Mouse (Mus musculus): ENCODE measurements around the gene Slc24a4. TPM values are rescaled to one million over a fixed set of nuclear protein-coding genes. Genes with fewer than 3 reads are reported as not detected.

Slc24a4 gene
- polyA plus RNA-seq, 1 experiment from 2014 or later: 0.17 TPM

DNA sequence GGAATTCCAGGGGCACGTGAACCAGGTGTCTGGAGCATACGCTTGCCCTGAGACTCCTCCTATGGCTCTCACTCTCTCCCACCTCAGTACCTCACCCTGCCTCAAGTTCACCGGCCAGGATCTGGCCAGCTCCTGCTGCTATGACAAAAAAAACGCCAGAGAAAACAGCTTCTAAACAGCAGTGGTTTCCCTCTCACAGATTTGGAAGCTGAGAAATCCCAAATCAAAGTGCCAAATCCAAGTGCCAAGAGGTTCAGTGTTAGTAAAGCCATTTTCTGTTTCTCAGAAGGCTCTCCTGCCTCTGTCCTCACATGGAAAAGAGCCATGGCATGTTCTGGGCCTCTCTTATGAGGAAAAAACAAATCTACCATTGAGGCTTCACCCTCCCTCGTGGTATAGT is 166.1 kb downstream of the Slc24a4 start:
- Histone ChIP-seq H3K27me3 (replicated peaks; ENCODE audit: control insufficient read depth, insufficient read depth, low read length) (no peaks in the 10 kb centered on the region), H3K4me3 (ENCODE audit: low read depth, low read length) (no peak overlapping the region), H3K36me3 (ENCODE audit: control insufficient read depth, insufficient read depth) (peaks cover 5% of the 10 kb centered on the region; the same call in 1 of the 2 replicates), H3K4me1 (replicated peaks; ENCODE audit: control insufficient read depth, insufficient read depth, low read length) (no peaks in the 10 kb centered on the region; the same call in 1 of the 2 replicates), H3K9me3 (ENCODE audit: control insufficient read depth) (no peaks in the 10 kb centered on the region), H3K9ac (ENCODE audit: low read depth, low read length) (no peak overlapping the region), H3K4me2 (replicated peaks; ENCODE audit: low read depth) (no peak overlapping the region), H3K27ac (ENCODE audit: low read depth, low read length) (no peak overlapping the region)
- no peak for ATAC-seq
- 70% methylated on average over 5 of the region's 5 CpGs for WGBS
- TF ChIP-seq CTCF (IDR thresholded peaks at IDR 0.05; ENCODE audit: low read depth): no peak

DNA sequence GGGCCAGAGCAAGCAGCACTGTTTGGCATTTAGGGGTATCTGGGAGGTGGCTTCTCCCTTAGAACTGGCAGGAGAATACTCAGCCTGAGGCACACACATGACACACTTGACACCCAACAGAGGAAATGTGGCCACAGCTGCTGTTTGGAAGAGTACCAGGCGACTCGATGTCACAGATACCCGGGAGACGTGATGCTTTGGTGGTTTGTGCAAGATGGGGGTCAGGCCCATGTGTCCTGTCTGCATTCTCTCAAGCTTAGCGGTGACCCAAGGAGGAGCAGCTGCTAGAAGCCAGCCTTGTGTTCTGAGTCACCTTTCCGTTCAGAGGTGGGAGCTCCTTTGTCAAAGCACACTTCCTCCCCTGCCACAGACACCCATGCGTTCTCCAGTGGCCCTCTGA is 166.7 kb downstream of the Slc24a4 start:
- no peak overlapping the region for H3K9ac ChIP-seq (ENCODE audit: low read depth, low read length)
- H3K9me3 ChIP-seq (ENCODE audit: control insufficient read depth): no peaks in the 10 kb centered on the region
- no peak for ATAC-seq
- WGBS: 70% methylated on average over 7 of the region's 7 CpGs
- no peaks in the 10 kb centered on the region for H3K27me3 ChIP-seq (replicated peaks; ENCODE audit: control insufficient read depth, insufficient read depth, low read length)
- H3K4me2 ChIP-seq (replicated peaks; ENCODE audit: low read depth): no peak overlapping the region
- peaks cover 5% of the 10 kb centered on the region; the same call in 1 of the 2 replicates for H3K36me3 ChIP-seq (ENCODE audit: control insufficient read depth, insufficient read depth)
- no peaks in the 10 kb centered on the region; the same call in 1 of the 2 replicates for H3K4me1 ChIP-seq (replicated peaks; ENCODE audit: control insufficient read depth, insufficient read depth, low read length)
- no peak overlapping the region for H3K27ac ChIP-seq (ENCODE audit: low read depth, low read length)
- TF ChIP-seq CTCF (IDR thresholded peaks at IDR 0.05; ENCODE audit: low read depth): no peak
- no peak overlapping the region for H3K4me3 ChIP-seq (ENCODE audit: low read depth, low read length)

DNA sequence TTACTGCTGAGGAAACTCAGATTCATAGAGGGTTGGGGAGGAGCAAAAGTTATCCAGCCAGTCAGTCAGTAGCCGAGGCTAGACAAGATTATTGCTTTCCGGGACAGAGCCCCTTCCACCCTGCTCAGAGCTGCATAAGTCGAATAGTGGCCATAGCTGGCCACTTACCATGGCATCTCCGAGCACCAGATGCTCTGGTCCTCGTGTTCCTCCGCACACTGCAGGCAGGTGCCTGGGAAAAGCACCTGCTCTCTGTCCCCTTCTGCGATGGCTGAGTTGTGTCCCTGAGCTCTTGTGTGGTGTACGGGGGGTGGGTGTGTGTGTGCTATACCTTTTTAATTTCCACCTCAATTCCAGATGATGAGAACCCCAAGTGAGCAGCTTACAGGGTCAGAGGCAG is 167.1 kb downstream of the Slc24a4 start:
- no peak for TF ChIP-seq CTCF (IDR thresholded peaks at IDR 0.05; ENCODE audit: low read depth)
- H3K27ac ChIP-seq (ENCODE audit: low read depth, low read length): no peak overlapping the region
- peaks cover 5% of the 10 kb centered on the region; the same call in 1 of the 2 replicates for H3K36me3 ChIP-seq (ENCODE audit: control insufficient read depth, insufficient read depth)
- no peaks in the 10 kb centered on the region for H3K27me3 ChIP-seq (replicated peaks; ENCODE audit: control insufficient read depth, insufficient read depth, low read length)
- WGBS: 83% methylated on average over 8 of the region's 8 CpGs
- no peak overlapping the region for H3K4me2 ChIP-seq (replicated peaks; ENCODE audit: low read depth)
- ATAC-seq: no peak
- no peak overlapping the region for H3K9ac ChIP-seq (ENCODE audit: low read depth, low read length)
- no peak overlapping the region for H3K4me3 ChIP-seq (ENCODE audit: low read depth, low read length)
- no peaks in the 10 kb centered on the region for H3K9me3 ChIP-seq (ENCODE audit: control insufficient read depth)
- no peaks in the 10 kb centered on the region; the same call in 1 of the 2 replicates for H3K4me1 ChIP-seq (replicated peaks; ENCODE audit: control insufficient read depth, insufficient read depth, low read length)

GRCm38 (mm10) chr12:102296361-102296760 is 167.8 kb downstream of the Slc24a4 start:
- WGBS: 70% methylated on average over 1 of the region's 1 CpGs

DNA sequence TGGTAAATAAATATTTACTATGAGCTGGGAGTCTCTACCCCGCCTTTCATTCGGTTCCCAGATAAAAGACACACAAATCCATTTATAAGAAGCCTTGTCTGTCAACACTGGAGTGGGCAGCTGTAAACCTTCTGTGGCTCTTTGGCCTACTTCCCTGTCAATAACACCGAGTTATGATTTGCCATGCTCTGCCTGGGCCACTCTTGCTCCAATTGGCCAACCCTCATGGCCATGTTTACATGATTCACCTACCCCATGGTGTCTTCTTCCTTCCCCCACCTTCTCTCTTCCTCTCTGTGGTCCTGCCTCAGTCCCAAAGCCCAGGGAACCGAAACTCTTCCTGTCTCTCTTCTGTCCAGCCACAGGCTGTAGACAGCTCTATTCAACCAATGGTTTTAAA is 168.4 kb downstream of the Slc24a4 start:
- Histone ChIP-seq H3K27me3 (replicated peaks; ENCODE audit: control insufficient read depth, insufficient read depth, low read length) (no peaks in the 10 kb centered on the region), H3K27ac (ENCODE audit: low read depth, low read length) (no peak overlapping the region), H3K4me2 (replicated peaks; ENCODE audit: low read depth) (no peak overlapping the region), H3K9ac (ENCODE audit: low read depth, low read length) (no peak overlapping the region), H3K9me3 (ENCODE audit: control insufficient read depth) (no peaks in the 10 kb centered on the region), H3K4me1 (replicated peaks; ENCODE audit: control insufficient read depth, insufficient read depth, low read length) (no peaks in the 10 kb centered on the region; the same call in 1 of the 2 replicates), H3K36me3 (ENCODE audit: control insufficient read depth, insufficient read depth) (peaks cover 5% of the 10 kb centered on the region; the same call in 1 of the 2 replicates), H3K4me3 (ENCODE audit: low read depth, low read length) (no peak overlapping the region)
- 52% methylated on average over 4 of the region's 4 CpGs for WGBS
- TF ChIP-seq CTCF (IDR thresholded peaks at IDR 0.05; ENCODE audit: low read depth): no peak
- ATAC-seq: no peak

More at GRCm38 (mm10) chr12:102296361-102296760, 167.8 kb downstream of the Slc24a4 start:
- Histone ChIP-seq H3K4me2 (replicated peaks; ENCODE audit: low read depth) (no peak overlapping the region), H3K9me3 (ENCODE audit: control insufficient read depth) (no peaks in the 10 kb centered on the region), H3K36me3 (ENCODE audit: control insufficient read depth, insufficient read depth) (peaks cover 5% of the 10 kb centered on the region; the same call in 1 of the 2 replicates), H3K27me3 (replicated peaks; ENCODE audit: control insufficient read depth, insufficient read depth, low read length) (no peaks in the 10 kb centered on the region), H3K9ac (ENCODE audit: low read depth, low read length) (no peak overlapping the region), H3K4me3 (ENCODE audit: low read depth, low read length) (no peak overlapping the region), H3K27ac (ENCODE audit: low read depth, low read length) (no peak overlapping the region), H3K4me1 (replicated peaks; ENCODE audit: control insufficient read depth, insufficient read depth, low read length) (no peaks in the 10 kb centered on the region; the same call in 1 of the 2 replicates)
- no peak for ATAC-seq
- TF ChIP-seq CTCF (IDR thresholded peaks at IDR 0.05; ENCODE audit: low read depth): no peak

DNA sequence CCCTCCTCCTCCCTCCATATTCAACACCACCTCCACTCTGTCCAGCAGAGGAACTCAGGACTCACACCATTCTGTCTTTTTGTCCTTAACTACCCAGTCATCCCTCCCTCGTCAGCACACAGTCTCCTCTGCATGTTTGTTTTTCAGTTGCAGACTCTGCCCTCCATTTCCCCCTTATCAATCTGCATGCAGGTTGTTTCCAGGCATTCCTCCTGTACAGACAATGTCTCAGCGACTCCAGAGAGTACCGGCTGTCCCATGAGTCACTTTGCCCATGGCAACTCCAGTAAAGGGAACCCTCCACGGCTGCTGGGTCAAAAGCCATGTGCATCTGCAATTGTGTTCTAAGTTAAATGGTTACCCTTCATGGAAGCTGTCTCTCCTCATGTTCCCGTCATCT is 170.7 kb downstream of the Slc24a4 start:
- Histone ChIP-seq H3K4me1 (replicated peaks; ENCODE audit: control insufficient read depth, insufficient read depth, low read length) (0 out of 2 replicates have a peak, but pooled peaks cover 7% of the 10 kb centered on the region), H3K36me3 (ENCODE audit: control insufficient read depth, insufficient read depth) (0 out of 2 replicates have a peak, but pooled peaks cover 5% of the 10 kb centered on the region), H3K4me2 (replicated peaks; ENCODE audit: low read depth) (no peak overlapping the region), H3K27me3 (replicated peaks; ENCODE audit: control insufficient read depth, insufficient read depth, low read length) (no peaks in the 10 kb centered on the region), H3K9me3 (ENCODE audit: control insufficient read depth) (no peaks in the 10 kb centered on the region), H3K27ac (ENCODE audit: low read depth, low read length) (no peak overlapping the region), H3K9ac (ENCODE audit: low read depth, low read length) (0 out of 2 replicates have a peak overlapping the region, but pooled peaks have one; percentile 17), H3K4me3 (ENCODE audit: low read depth, low read length) (no peak overlapping the region)
- WGBS: 42% methylated on average over 5 of the region's 5 CpGs
- no peak for TF ChIP-seq CTCF (IDR thresholded peaks at IDR 0.05; ENCODE audit: low read depth)
- ATAC-seq: peak; percentile 44; the same call in 1 of the 2 replicates
